ENCODE assay signal across 15 mouse cellular contexts in genomic region chr1:39740948-39741347, GRCm38 (mm10). TPM values are rescaled to one million over a fixed set of nuclear protein-coding genes. Genes with fewer than 3 reads are reported as not detected.
A peak's percentile ranks its signal among the peaks of the same experiment; 100 is the strongest.
DNase-seq lines count a peak whose midpoint lies in the region; ATAC-seq lines count a peak whose summit lies in the region.
"Had no signal": no experiment of that assay in that cellular context is flagged by ENCODE, and none has a peak within 500 bp of the region (broad histone marks: within the 10 kb centered on the region; RNA-seq: fewer than 3 reads in every experiment).

No protein-coding gene starts in this region.

- DNase-seq in frontal cortex, postnatal 36 days (ENCODE audit: low spot score in 2 of 2): no peak
- DNase-seq in kidney, postnatal 10 days: no peak
- peak; percentile 24 for DNase-seq in right cerebral cortex, adult 18-20 months
- no peak for DNase-seq in right cerebral cortex, postnatal 10 days (ENCODE audit: low spot score in 2 of 2)
- DNase-seq in telencephalon, adult 2 months (ENCODE audit: low read depth, low spot score): peak; percentile 60
- DNase-seq in ovary, postnatal 36 days (ENCODE audit: low spot score): no peak
- DNase-seq: adrenal gland, adult 2 months; cerebellum, postnatal 25 days; liver; lung, embryonic 14.5 days had no signal

- H3K27me3 ChIP-seq in kidney, embryonic 15.5 days: no peaks in the 10 kb centered on the region
- H3K27me3 ChIP-seq: stomach, embryonic 15.5 days had no signal

- WGBS in kidney, embryonic 15.5 days: 26% methylated on average over 7 of the region's 7 CpGs

- no peaks in the 10 kb centered on the region for H3K36me3 ChIP-seq in kidney, embryonic 15.5 days
- H3K36me3 ChIP-seq: forebrain, embryonic 12.5 days; stomach, embryonic 15.5 days had no signal

- peak; percentile 99 for ATAC-seq in frontal cortex, adult (ENCODE audit: low TSS enrichment)
- ATAC-seq in kidney, embryonic 15.5 days (replicated peaks; ENCODE audit: low FRiP score): 0 out of 2 replicates have a peak, but pooled peaks have one; percentile 23

- no peaks in the 10 kb centered on the region for H3K9me3 ChIP-seq in kidney, embryonic 15.5 days (replicated peaks)
- H3K9me3 ChIP-seq: forebrain, embryonic 12.5 days; stomach, embryonic 15.5 days had no signal

- no peak overlapping the region for H3K9ac ChIP-seq in kidney, embryonic 15.5 days
- H3K9ac ChIP-seq: forebrain, embryonic 12.5 days; lung, embryonic 14.5 days; stomach, embryonic 15.5 days had no signal

- H3K4me3 ChIP-seq in kidney, embryonic 15.5 days (replicated peaks): no peak overlapping the region
- H3K4me3 ChIP-seq: forebrain, embryonic 12.5 days; stomach, embryonic 15.5 days had no signal

- H3K27ac ChIP-seq in kidney, embryonic 15.5 days: peak overlapping the region; percentile 34; the same call in 1 of the 2 replicates
- H3K27ac ChIP-seq: forebrain, embryonic 12.5 days; stomach, embryonic 15.5 days had no signal

- peaks cover 31% of the 10 kb centered on the region for H3K4me1 ChIP-seq in kidney, embryonic 15.5 days

- no peak overlapping the region for H3K4me2 ChIP-seq in kidney, embryonic 15.5 days
- H3K4me2 ChIP-seq: forebrain, embryonic 12.5 days; lung, embryonic 14.5 days; stomach, embryonic 15.5 days had no signal

RNA-seq across cellular contexts. Expression of gene Rfx8, which starts 20.2 kb away (rescaled TPM):
- polyA plus RNA-seq in kidney, embryonic 15.5 days (2015; fragmentation: Nextera tagmentation; extraction: Ambion mirVana): 0.31 and 0.51 TPM in 2 replicates
- polyA plus RNA-seq: forebrain, embryonic 12.5 days; small intestine, adult 2 months had no signal

Comparison
In these comparisons a context has a peak if more than half of its experiments do, and no peak if none do; other contexts are left out.
1. DNase-seq: peak in right cerebral cortex, adult 18-20 months (single experiment) and telencephalon, adult 2 months (single experiment); none in frontal cortex, postnatal 36 days (0 of 2), kidney, postnatal 10 days (single experiment), right cerebral cortex, postnatal 10 days (0 of 2) and ovary, postnatal 36 days (single experiment).